Mouse (Mus musculus): ENCODE results near the gene Gas7. TPM values are rescaled to one million over a fixed set of nuclear protein-coding genes. Genes with fewer than 3 reads are reported as not detected.

The Gas7 gene
- polyA plus RNA-seq, 1 experiment from 2014 or later, result 5.4 TPM

- no peaks in the 10 kb centered on the region for H3K36me3 ChIP-seq (ENCODE audit: control insufficient read depth, insufficient read depth)
- H3K4me1 ChIP-seq (replicated peaks; ENCODE audit: control insufficient read depth, insufficient read depth, low read length), result no peaks in the 10 kb centered on the region; the same call in 1 of the 2 replicates
- H3K27me3 ChIP-seq (replicated peaks; ENCODE audit: control insufficient read depth, insufficient read depth, low read length), result no peaks in the 10 kb centered on the region
- H3K9me3 ChIP-seq (ENCODE audit: control insufficient read depth), result no peaks in the 10 kb centered on the region
- no peak overlapping the region for H3K4me2 ChIP-seq (replicated peaks; ENCODE audit: low read depth)
- H3K9ac ChIP-seq (ENCODE audit: low read depth, low read length), result no peak overlapping the region
- no peak overlapping the region for H3K27ac ChIP-seq (ENCODE audit: low read depth, low read length)
- TF ChIP-seq CTCF (IDR thresholded peaks at IDR 0.05; ENCODE audit: low read depth), result no peak
- no peak for ATAC-seq
- WGBS, result 37% methylated on average over 9 of the region's 9 CpGs
- no peak overlapping the region for H3K4me3 ChIP-seq (ENCODE audit: low read depth, low read length)
Observed at GRCm38 (mm10) chr11:67558772-67559448, 103.7 kb downstream of the Gas7 start.

- H3K27me3 ChIP-seq (replicated peaks; ENCODE audit: control insufficient read depth, insufficient read depth, low read length), result no peaks in the 10 kb centered on the region
- ATAC-seq, result no peak
- no peak for TF ChIP-seq CTCF (IDR thresholded peaks at IDR 0.05; ENCODE audit: low read depth)
- H3K36me3 ChIP-seq (ENCODE audit: control insufficient read depth, insufficient read depth), result no peaks in the 10 kb centered on the region
- H3K4me1 ChIP-seq (replicated peaks; ENCODE audit: control insufficient read depth, insufficient read depth, low read length), result no peaks in the 10 kb centered on the region; the same call in 1 of the 2 replicates
- WGBS, result 74% methylated on average over 5 of the region's 5 CpGs
- H3K9ac ChIP-seq (ENCODE audit: low read depth, low read length), result no peak overlapping the region
- no peak overlapping the region for H3K4me2 ChIP-seq (replicated peaks; ENCODE audit: low read depth)
- H3K4me3 ChIP-seq (ENCODE audit: low read depth, low read length), result no peak overlapping the region
- no peak overlapping the region for H3K27ac ChIP-seq (ENCODE audit: low read depth, low read length)
- H3K9me3 ChIP-seq (ENCODE audit: control insufficient read depth), result no peaks in the 10 kb centered on the region
Observed at GRCm38 (mm10) chr11:67559522-67559921, 104.3 kb downstream of the Gas7 start.

GRCm38 (mm10) chr11:67561631-67562030, 106.4 kb downstream of the Gas7 start:
- H3K4me1 ChIP-seq (replicated peaks; ENCODE audit: control insufficient read depth, insufficient read depth, low read length), result no peaks in the 10 kb centered on the region; the same call in 1 of the 2 replicates
- H3K4me3 ChIP-seq (ENCODE audit: low read depth, low read length), result no peak overlapping the region
- H3K27ac ChIP-seq (ENCODE audit: low read depth, low read length), result no peak overlapping the region
- no peak for ATAC-seq
- no peaks in the 10 kb centered on the region for H3K27me3 ChIP-seq (replicated peaks; ENCODE audit: control insufficient read depth, insufficient read depth, low read length)
- H3K4me2 ChIP-seq (replicated peaks; ENCODE audit: low read depth), result no peak overlapping the region
- H3K9me3 ChIP-seq (ENCODE audit: control insufficient read depth), result no peaks in the 10 kb centered on the region
- H3K9ac ChIP-seq (ENCODE audit: low read depth, low read length), result no peak overlapping the region
- H3K36me3 ChIP-seq (ENCODE audit: control insufficient read depth, insufficient read depth), result no peaks in the 10 kb centered on the region
- no peak for TF ChIP-seq CTCF (IDR thresholded peaks at IDR 0.05; ENCODE audit: low read depth)
- 46% methylated on average over 4 of the region's 4 CpGs for WGBS

DNA sequence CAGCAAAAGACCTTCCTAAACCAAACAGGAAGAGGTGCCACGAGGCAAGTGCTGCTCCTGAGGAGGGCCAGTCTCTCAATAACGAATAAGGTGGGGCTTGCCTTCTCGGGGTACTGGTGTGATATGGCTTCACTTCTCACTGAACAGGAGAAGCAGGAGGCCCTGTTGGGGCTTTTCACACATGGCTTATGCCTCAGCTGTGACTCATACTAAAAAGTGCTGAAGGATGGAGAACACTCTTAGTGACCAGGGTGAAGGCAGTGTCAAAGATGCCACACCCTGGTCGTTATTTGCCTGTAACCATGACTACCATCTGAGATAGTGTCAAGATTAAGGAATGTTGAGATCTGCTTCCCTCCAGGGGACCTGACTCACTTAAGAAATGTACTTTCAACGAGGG, 107.9 kb downstream of the Gas7 start:
- H3K27ac ChIP-seq (ENCODE audit: low read depth, low read length), result peak overlapping the region; percentile 43; the same call in 1 of the 2 replicates
- WGBS, result 12% methylated on average over 5 of the region's 5 CpGs
- no peak overlapping the region; the same call in 1 of the 2 replicates for H3K4me2 ChIP-seq (replicated peaks; ENCODE audit: low read depth)
- peak; percentile 86 for ATAC-seq
- H3K36me3 ChIP-seq (ENCODE audit: control insufficient read depth, insufficient read depth), result no peaks in the 10 kb centered on the region
- TF ChIP-seq CTCF (IDR thresholded peaks at IDR 0.05; ENCODE audit: low read depth), result no peak
- H3K27me3 ChIP-seq (replicated peaks; ENCODE audit: control insufficient read depth, insufficient read depth, low read length), result no peaks in the 10 kb centered on the region
- H3K9ac ChIP-seq (ENCODE audit: low read depth, low read length), result no peak overlapping the region
- H3K9me3 ChIP-seq (ENCODE audit: control insufficient read depth), result no peaks in the 10 kb centered on the region
- H3K4me1 ChIP-seq (replicated peaks; ENCODE audit: control insufficient read depth, insufficient read depth, low read length), result no peaks in the 10 kb centered on the region; the same call in 1 of the 2 replicates
- no peak overlapping the region for H3K4me3 ChIP-seq (ENCODE audit: low read depth, low read length)

- TF ChIP-seq CTCF (IDR thresholded peaks at IDR 0.05; ENCODE audit: low read depth), result no peak
- Histone ChIP-seq H3K36me3 (ENCODE audit: control insufficient read depth, insufficient read depth) (no peaks in the 10 kb centered on the region), H3K4me3 (ENCODE audit: low read depth, low read length) (no peak overlapping the region), H3K27ac (ENCODE audit: low read depth, low read length) (no peak overlapping the region), H3K4me2 (replicated peaks; ENCODE audit: low read depth) (no peak overlapping the region), H3K27me3 (replicated peaks; ENCODE audit: control insufficient read depth, insufficient read depth, low read length) (no peaks in the 10 kb centered on the region), H3K9me3 (ENCODE audit: control insufficient read depth) (no peaks in the 10 kb centered on the region), H3K4me1 (replicated peaks; ENCODE audit: control insufficient read depth, insufficient read depth, low read length) (no peaks in the 10 kb centered on the region; the same call in 1 of the 2 replicates), H3K9ac (ENCODE audit: low read depth, low read length) (no peak overlapping the region)
- 80% methylated on average over 8 of the region's 8 CpGs for WGBS
- no peak for ATAC-seq
Observed at GRCm38 (mm10) chr11:67564003-67564637, 108.9 kb downstream of the Gas7 start.

DNA sequence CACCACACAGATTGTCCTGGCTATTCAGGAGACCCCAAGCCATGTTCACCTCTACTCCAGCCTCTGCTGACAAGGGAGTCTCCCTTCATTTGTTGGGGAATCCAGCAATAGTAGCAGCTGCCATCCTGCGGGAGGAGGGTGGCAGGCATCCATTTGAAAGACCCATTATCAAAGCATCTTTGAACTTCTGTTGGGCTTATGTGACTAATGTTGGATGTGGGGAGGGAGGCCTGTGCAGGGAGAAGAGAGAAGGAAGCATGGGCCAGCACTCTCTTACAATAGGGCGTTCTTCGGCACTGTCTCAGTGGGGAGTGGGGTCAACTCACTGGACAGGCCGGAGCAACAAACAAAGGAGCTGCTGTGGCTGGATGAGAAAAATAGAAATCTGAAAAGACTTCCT, 110.3 kb downstream of the Gas7 start:
- Histone ChIP-seq H3K36me3 (ENCODE audit: control insufficient read depth, insufficient read depth) (no peaks in the 10 kb centered on the region), H3K9ac (ENCODE audit: low read depth, low read length) (no peak overlapping the region), H3K27ac (ENCODE audit: low read depth, low read length) (no peak overlapping the region), H3K27me3 (replicated peaks; ENCODE audit: control insufficient read depth, insufficient read depth, low read length) (no peaks in the 10 kb centered on the region), H3K4me3 (ENCODE audit: low read depth, low read length) (no peak overlapping the region), H3K9me3 (ENCODE audit: control insufficient read depth) (no peaks in the 10 kb centered on the region), H3K4me1 (replicated peaks; ENCODE audit: control insufficient read depth, insufficient read depth, low read length) (no peaks in the 10 kb centered on the region; the same call in 1 of the 2 replicates), H3K4me2 (replicated peaks; ENCODE audit: low read depth) (no peak overlapping the region)
- TF ChIP-seq CTCF (IDR thresholded peaks at IDR 0.05; ENCODE audit: low read depth), result no peak
- no peak for ATAC-seq
- 90% methylated on average over 4 of the region's 4 CpGs for WGBS
